Mouse (Mus musculus): ENCODE data around the gene Slc38a3. TPM values are rescaled to one million over a fixed set of nuclear protein-coding genes. Genes with fewer than 3 reads are reported as not detected.

Gene Slc38a3
- polyA plus RNA-seq, 2 experiments, result 19.7 to 23.5 TPM

DNA sequence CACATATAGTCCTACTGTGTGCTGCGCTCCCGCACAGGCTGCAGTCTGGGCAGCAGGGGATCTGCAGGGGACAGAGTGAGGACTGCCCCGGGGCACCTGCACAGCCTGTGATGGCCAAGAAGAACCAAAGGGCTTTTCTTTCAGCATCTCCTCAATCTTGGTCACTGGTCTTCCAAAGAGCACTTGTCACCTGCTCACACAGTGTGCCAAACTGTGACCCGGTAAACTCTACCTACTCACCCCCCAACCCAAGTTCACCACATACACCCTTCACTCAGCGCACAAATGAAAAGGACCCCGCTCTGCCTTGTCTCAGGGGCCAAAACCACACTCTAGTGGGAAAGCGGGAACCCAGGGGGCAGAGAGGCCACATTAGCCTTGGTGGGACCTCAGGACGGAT lies 37.5 kb downstream of the Slc38a3 start:
- WGBS (ENCODE audit: insufficient replicate concordance), result 88% methylated on average over 8 of the region's 8 CpGs
- TF ChIP-seq EP300 (IDR thresholded peaks at IDR 0.05; ENCODE audit: low read depth), result no peak
- no peak for TF ChIP-seq CTCF (IDR thresholded peaks at IDR 0.05; ENCODE audit: low read depth)
- H3K36me3 ChIP-seq (replicated peaks; ENCODE audit: control insufficient read depth, insufficient read depth, low read depth), result 0 out of 2 replicates have a peak, but pooled peaks cover 2% of the 10 kb centered on the region
- peaks cover 37 to 39% of the 10 kb centered on the region in 2 experiments for H3K4me1 ChIP-seq (replicated peaks; ENCODE audit: control insufficient read depth in 2 of 2, insufficient read depth in 2 of 2, low read length in 1 of 2)
- no peak for ATAC-seq (ENCODE audit: insufficient read depth)
- H3K9ac ChIP-seq (replicated peaks), result no peak overlapping the region
- peak overlapping the region; percentile 29 for H3K27ac ChIP-seq
- H3K9me3 ChIP-seq (ENCODE audit: control insufficient read depth, low read length), result no peaks in the 10 kb centered on the region
- no peaks in the 10 kb centered on the region for H3K27me3 ChIP-seq (ENCODE audit: control insufficient read depth, insufficient read depth, low read length)
- peak overlapping the region; percentile 96 for H3K4me2 ChIP-seq (ENCODE audit: low read depth)
- H3K4me3 ChIP-seq (ENCODE audit: insufficient read depth in 1 of 2, low read depth in 2 of 2, low read length in 2 of 2), result no peak overlapping the region
- DNase-seq (ENCODE audit: low read depth in 3 of 3, low spot score in 3 of 3), result no peak

DNA sequence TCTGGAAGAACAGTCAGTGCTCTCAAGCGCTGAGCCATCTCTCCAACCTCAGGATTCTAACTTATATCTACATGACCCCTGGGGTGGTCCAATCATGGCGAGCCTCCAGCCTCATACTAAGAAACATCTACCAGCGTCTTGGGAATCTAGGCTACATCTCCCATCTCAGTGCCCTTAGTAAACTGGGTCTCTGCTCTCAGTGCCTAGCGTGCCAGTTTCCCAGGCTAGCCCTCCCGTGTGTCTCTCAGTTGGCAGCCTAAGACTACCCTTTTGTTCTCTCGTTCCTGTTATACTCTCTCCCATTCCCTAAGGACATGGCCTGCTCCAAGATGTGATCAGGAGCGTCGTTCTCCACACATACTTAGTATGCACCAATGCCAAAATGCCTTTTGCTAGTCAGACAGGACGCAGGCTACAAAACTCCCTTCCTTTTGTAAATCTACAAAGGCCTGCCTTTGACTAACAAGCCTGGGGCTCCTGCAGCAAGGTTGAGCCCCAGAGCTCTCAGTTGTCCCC lies 38.0 kb downstream of the Slc38a3 start:
- TF ChIP-seq CTCF (IDR thresholded peaks at IDR 0.05; ENCODE audit: low read depth), result no peak
- TF ChIP-seq EP300 (IDR thresholded peaks at IDR 0.05; ENCODE audit: low read depth), result no peak
- Histone ChIP-seq H3K27me3 (ENCODE audit: control insufficient read depth, insufficient read depth, low read length) (no peaks in the 10 kb centered on the region), H3K9me3 (ENCODE audit: control insufficient read depth, low read length) (no peaks in the 10 kb centered on the region), H3K4me1 (replicated peaks; ENCODE audit: control insufficient read depth in 2 of 2, insufficient read depth in 2 of 2, low read length in 1 of 2) (peaks cover 42 to 44% of the 10 kb centered on the region in 2 experiments), H3K4me2 (ENCODE audit: low read depth) (no peak overlapping the region; the same call in 1 of the 2 replicates), H3K27ac (peak overlapping the region; percentile 29; the same call in 1 of the 2 replicates), H3K36me3 (replicated peaks; ENCODE audit: control insufficient read depth, insufficient read depth, low read depth) (0 out of 2 replicates have a peak, but pooled peaks cover 2% of the 10 kb centered on the region), H3K4me3 (ENCODE audit: insufficient read depth in 1 of 2, low read depth in 2 of 2, low read length in 2 of 2) (no peak overlapping the region), H3K9ac (replicated peaks) (no peak overlapping the region)
- ATAC-seq (ENCODE audit: insufficient read depth) (no peak), DNase-seq (ENCODE audit: low read depth in 3 of 3, low spot score in 3 of 3) (no peak)
- WGBS (ENCODE audit: insufficient replicate concordance), result 85% methylated on average over 9 of the region's 9 CpGs

DNA sequence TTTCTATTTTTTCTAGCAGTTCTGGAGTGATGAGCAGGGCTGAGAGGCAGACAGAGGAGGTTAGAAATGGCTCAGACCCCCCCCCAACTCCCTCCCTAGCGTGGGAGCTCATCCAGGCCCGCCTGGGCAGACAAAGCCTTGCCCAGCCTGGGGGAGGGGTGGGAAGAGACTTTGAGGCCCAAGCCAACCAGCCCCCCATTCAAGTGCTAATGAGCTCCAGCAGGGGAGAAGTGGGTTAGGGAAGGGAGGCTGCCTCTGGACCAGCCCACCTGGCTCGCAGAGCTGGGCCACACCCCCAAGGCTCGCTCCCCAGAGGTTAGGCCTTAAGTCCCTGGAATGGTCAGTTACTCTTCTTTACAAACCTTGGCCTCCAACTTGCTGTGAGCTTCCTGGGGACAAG lies 38.8 kb downstream of the Slc38a3 start:
- ATAC-seq (ENCODE audit: insufficient read depth), result no peak
- WGBS (ENCODE audit: insufficient replicate concordance), result 50% methylated on average over 4 of the region's 4 CpGs
- TF ChIP-seq CTCF (IDR thresholded peaks at IDR 0.05; ENCODE audit: low read depth) (no peak), EP300 (IDR thresholded peaks at IDR 0.05; ENCODE audit: low read depth) (no peak)
- Histone ChIP-seq H3K9me3 (ENCODE audit: control insufficient read depth, low read length) (no peaks in the 10 kb centered on the region), H3K4me3 (ENCODE audit: insufficient read depth in 1 of 2, low read depth in 2 of 2, low read length in 2 of 2) (no peak overlapping the region), H3K9ac (replicated peaks) (no peak overlapping the region), H3K36me3 (replicated peaks; ENCODE audit: control insufficient read depth, insufficient read depth, low read depth) (0 out of 2 replicates have a peak, but pooled peaks cover 3% of the 10 kb centered on the region), H3K4me2 (ENCODE audit: low read depth) (no peak overlapping the region; the same call in 1 of the 2 replicates), H3K27ac (no peak overlapping the region), H3K4me1 (replicated peaks; ENCODE audit: control insufficient read depth in 2 of 2, insufficient read depth in 2 of 2, low read length in 1 of 2) (peaks cover 41 to 42% of the 10 kb centered on the region in 2 experiments), H3K27me3 (ENCODE audit: control insufficient read depth, insufficient read depth, low read length) (no peaks in the 10 kb centered on the region)
- no peak for DNase-seq (ENCODE audit: low read depth in 3 of 3, low spot score in 3 of 3)

DNA sequence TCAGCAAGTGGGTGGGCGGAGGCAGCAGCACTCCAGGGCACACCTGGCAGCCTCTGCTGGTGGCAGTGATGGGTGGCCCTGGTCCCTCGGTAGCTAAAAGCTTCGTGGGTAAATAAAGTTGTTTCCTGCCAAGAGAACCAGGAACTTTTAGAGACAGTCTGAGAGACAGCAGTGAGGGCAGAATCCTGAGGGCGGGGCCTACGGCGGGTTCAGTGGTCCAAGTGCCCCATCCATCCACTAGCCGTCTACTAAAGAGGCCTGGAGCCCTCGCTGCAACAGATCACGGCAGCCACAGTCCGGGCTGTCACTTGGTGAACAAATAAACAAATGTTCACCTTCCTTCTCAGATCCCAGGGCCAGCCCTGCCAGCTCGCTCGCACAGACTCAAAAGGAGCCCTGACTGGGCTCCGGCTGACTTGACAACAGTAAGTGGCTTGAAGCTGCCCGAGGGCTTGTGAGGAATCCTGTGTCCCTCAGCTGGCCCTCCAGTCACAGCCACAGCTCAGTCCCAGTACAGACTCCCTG lies 39.4 kb downstream of the Slc38a3 start:
- H3K27ac ChIP-seq, result no peak overlapping the region
- no peaks in the 10 kb centered on the region for H3K27me3 ChIP-seq (ENCODE audit: control insufficient read depth, insufficient read depth, low read length)
- WGBS (ENCODE audit: insufficient replicate concordance), result 52% methylated on average over 14 of the region's 14 CpGs
- ATAC-seq (ENCODE audit: insufficient read depth) (no peak), DNase-seq (ENCODE audit: low read depth in 3 of 3, low spot score in 3 of 3) (no peak)
- no peak for TF ChIP-seq CTCF (IDR thresholded peaks at IDR 0.05; ENCODE audit: low read depth)
- TF ChIP-seq EP300 (IDR thresholded peaks at IDR 0.05; ENCODE audit: low read depth), result no peak
- H3K9ac ChIP-seq (replicated peaks), result 0 out of 2 replicates have a peak overlapping the region, but pooled peaks have one; percentile 15
- H3K4me2 ChIP-seq (ENCODE audit: low read depth), result peak overlapping the region; percentile 13; the same call in 1 of the 2 replicates
- no peaks in the 10 kb centered on the region for H3K9me3 ChIP-seq (ENCODE audit: control insufficient read depth, low read length)
- H3K4me1 ChIP-seq (replicated peaks; ENCODE audit: control insufficient read depth in 2 of 2, insufficient read depth in 2 of 2, low read length in 1 of 2), result peaks cover 41 to 42% of the 10 kb centered on the region in 2 experiments
- peak overlapping the region in 1 of 2 experiments; percentile 6; a peak in 2 of 4 replicates for H3K4me3 ChIP-seq (ENCODE audit: insufficient read depth in 1 of 2, low read depth in 2 of 2, low read length in 2 of 2)
- 0 out of 2 replicates have a peak, but pooled peaks cover 6% of the 10 kb centered on the region for H3K36me3 ChIP-seq (replicated peaks; ENCODE audit: control insufficient read depth, insufficient read depth, low read depth)

DNA sequence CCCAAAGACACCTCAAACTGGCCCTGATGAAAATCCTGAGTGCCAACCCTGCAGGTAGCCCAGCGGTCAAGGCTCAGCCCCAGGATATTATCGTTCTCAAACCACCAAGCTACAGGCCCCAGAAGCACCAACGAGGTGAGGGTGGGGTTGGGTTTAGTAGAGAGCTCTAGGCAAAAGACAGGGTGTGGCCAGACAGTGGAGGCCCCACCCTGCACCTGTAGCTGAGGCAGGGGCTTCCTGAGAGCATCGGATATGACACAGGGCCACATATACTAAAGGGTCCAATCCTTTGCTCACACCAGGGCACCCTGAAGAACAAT lies 40.0 kb downstream of the Slc38a3 start:
- Histone ChIP-seq H3K9ac (replicated peaks) (no peak overlapping the region), H3K4me3 (ENCODE audit: insufficient read depth in 1 of 2, low read depth in 2 of 2, low read length in 2 of 2) (no peak overlapping the region; a peak in 1 of 4 replicates), H3K4me2 (ENCODE audit: low read depth) (peak overlapping the region; percentile 13; the same call in 1 of the 2 replicates), H3K27ac (no peak overlapping the region), H3K9me3 (ENCODE audit: control insufficient read depth, low read length) (no peaks in the 10 kb centered on the region), H3K36me3 (replicated peaks; ENCODE audit: control insufficient read depth, insufficient read depth, low read depth) (0 out of 2 replicates have a peak, but pooled peaks cover 6% of the 10 kb centered on the region), H3K27me3 (ENCODE audit: control insufficient read depth, insufficient read depth, low read length) (no peaks in the 10 kb centered on the region), H3K4me1 (replicated peaks; ENCODE audit: control insufficient read depth in 2 of 2, insufficient read depth in 2 of 2, low read length in 1 of 2) (peaks cover 41 to 44% of the 10 kb centered on the region in 2 experiments)
- no peak for TF ChIP-seq EP300 (IDR thresholded peaks at IDR 0.05; ENCODE audit: low read depth)
- TF ChIP-seq CTCF (IDR thresholded peaks at IDR 0.05; ENCODE audit: low read depth), result no peak
- DNase-seq (ENCODE audit: low read depth in 3 of 3, low spot score in 3 of 3) (no peak), ATAC-seq (ENCODE audit: insufficient read depth) (no peak)
- 11% methylated on average over 4 of the region's 4 CpGs for WGBS (ENCODE audit: insufficient replicate concordance)

Measured in liver, embryonic 14.5 days (tissue).